Mouse (Mus musculus) cerebellum, adult 2 months (tissue): Measurements from ENCODE around the gene Slc7a1.

Experiments used
- CTCF ChIP-seq: fragments of 200-500 bp; IDR thresholded peaks from 2 replicates; pipeline ENCODE4 v1.5.1; 2011; ENCODE audit warnings: low read depth, mild to moderate bottlenecking, control low read depth, low read length, moderate library complexity, borderline replicate concordance; ENCODE audit not compliant: insufficient read depth
- POLR2A ChIP-seq: fragments of 200-500 bp; IDR thresholded peaks from 2 replicates; pipeline ENCODE4 v1.6.1; 2011; ENCODE audit warnings: low read length, control low read depth, borderline replicate concordance; ENCODE audit not compliant: insufficient read depth

DNA sequence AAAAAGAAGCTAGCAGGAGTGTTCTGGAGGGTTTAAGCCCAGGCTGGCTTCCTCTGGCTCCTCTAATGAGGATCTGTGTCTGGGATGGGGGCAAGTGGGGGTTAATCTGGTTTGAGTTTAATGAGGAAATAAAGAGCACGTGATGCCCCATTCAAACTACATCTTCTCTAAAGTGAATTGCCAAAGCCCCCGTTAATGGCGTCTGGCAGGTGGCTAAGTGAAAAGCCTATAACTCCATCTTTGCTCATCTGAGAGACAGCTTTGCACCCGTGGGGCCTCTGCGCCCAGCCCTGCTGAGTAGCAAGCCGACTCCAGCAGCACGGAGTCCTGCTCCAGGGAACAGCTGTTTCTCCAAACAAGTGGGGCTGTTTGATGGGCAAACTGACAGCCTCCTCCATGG, 109.8 kb downstream of the Slc7a1 start:
- no peak for TF ChIP-seq CTCF
- TF ChIP-seq POLR2A, result no peak
